Mouse (Mus musculus) intestine, postnatal 0 days (tissue): ENCODE results near the gene Jak3. TPM values are rescaled to one million over a fixed set of nuclear protein-coding genes. Genes with fewer than 3 reads are reported as not detected.

Experiments used
- ATAC-seq: fragments of 200-750 bp; cut with Nextera tagmentation; 2 replicates; pipeline ENCODE4 v1.8.0; 2017; ENCODE audit warnings: mild to moderate bottlenecking, moderate TSS enrichment, moderate library complexity
- H3K27ac ChIP-seq: fragments of 300-500 bp; sonication (generic); 2 replicates; pipeline ENCODE4 v1.5.1; 2014; ENCODE audit warnings: mild to moderate bottlenecking, low read depth, low read length, moderate library complexity
- H3K27me3 ChIP-seq: fragments of 300-500 bp; sonication (generic); replicated peaks from 2 replicates; pipeline ENCODE4 v1.6.1; 2014; ENCODE audit warnings: low read length, mixed read lengths; ENCODE audit not compliant: control insufficient read depth, insufficient read depth
- H3K36me3 ChIP-seq: fragments of 300-500 bp; sonication (generic); 2 replicates; pipeline ENCODE4 v1.6.1; 2014; ENCODE audit warnings: mild to moderate bottlenecking, moderate library complexity; ENCODE audit not compliant: control insufficient read depth, insufficient read depth
- H3K4me1 ChIP-seq: fragments of 300-500 bp; sonication (generic); replicated peaks from 2 replicates; pipeline ENCODE4 v1.6.1; 2014; ENCODE audit warnings: antibody characterized with exemption, low read length, mixed read lengths; ENCODE audit not compliant: control insufficient read depth, insufficient read depth
- H3K4me2 ChIP-seq: fragments of 300-500 bp; sonication (generic); replicated peaks from 2 replicates; pipeline ENCODE4 v1.6.1; 2014; ENCODE audit warnings: low read depth, mild to moderate bottlenecking, moderate library complexity
- H3K4me3 ChIP-seq: fragments of 300-500 bp; sonication (generic); 2 replicates; pipeline ENCODE4 v1.5.1; 2014; ENCODE audit warnings: low read depth, low read length
- H3K9ac ChIP-seq: fragments of 300-500 bp; sonication (generic); 2 replicates; pipeline ENCODE4 v1.6.1; 2014; ENCODE audit warnings: mild to moderate bottlenecking, low read depth, low read length
- H3K9me3 ChIP-seq: fragments of 300-500 bp; sonication (generic); 2 replicates; pipeline ENCODE4 v1.6.1; 2016; ENCODE audit warnings: mixed run types; ENCODE audit not compliant: control insufficient read depth
- CTCF ChIP-seq: sonication (generic); IDR thresholded peaks from 2 replicates; pipeline ENCODE4 v1.5.1; 2016; ENCODE audit warnings: low read depth, mild to moderate bottlenecking, control low read depth, antibody characterized with exemption, moderate library complexity
- WGBS: fragments of 180-500 bp; shearing (Covaris S2); extraction: QIAGEN DNeasy Blood & Tissue Kit; methylation state at CpG from one replicate; pipeline ENCODE4 v1.1.7; 2014; 5-methylcytosine and 5-hydroxymethylcytosine counted together
- polyA plus RNA-seq: library from polyadenylated mRNA; unstranded; fragments of >200 nt; fragmentation: Nextera tagmentation; extraction: Ambion mirVana; gene quantifications from 2 replicates; pipeline ENCODE4 v1.2.1, GENCODE M21; 2015

Gene Jak3
- polyA plus RNA-seq, 1 experiment from 2014 or later: 5.7 TPM

DNA sequence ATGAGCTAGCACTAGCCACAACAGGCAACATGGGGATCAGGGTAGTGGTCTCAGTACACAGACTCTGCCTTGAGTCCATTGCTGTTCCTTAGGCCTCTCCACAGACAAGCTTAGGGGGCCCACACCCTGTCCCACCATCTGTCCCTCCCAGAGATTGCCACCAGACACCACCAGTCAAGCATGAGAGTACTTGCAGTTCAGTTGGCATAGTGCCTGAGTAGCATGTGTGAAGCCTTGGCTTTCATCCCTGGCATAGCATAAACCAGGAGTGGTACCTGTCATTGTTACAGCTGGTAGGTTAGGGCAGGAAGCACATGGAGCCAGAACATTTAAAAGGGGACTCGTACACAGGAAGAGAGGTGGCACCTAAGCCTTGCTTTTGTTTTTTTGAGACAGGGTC, 16.3 kb upstream of the Jak3 start:
- Histone ChIP-seq H3K9me3 (no peaks in the 10 kb centered on the region), H3K27ac (no peak overlapping the region), H3K4me2 (no peak overlapping the region), H3K27me3 (peaks cover 35% of the 10 kb centered on the region), H3K4me3 (no peak overlapping the region), H3K36me3 (no peaks in the 10 kb centered on the region), H3K9ac (no peak overlapping the region), H3K4me1 (no peaks in the 10 kb centered on the region)
- TF ChIP-seq CTCF: no peak
- no peak for ATAC-seq
- WGBS: 68% methylated on average over 1 of the region's 1 CpGs

DNA sequence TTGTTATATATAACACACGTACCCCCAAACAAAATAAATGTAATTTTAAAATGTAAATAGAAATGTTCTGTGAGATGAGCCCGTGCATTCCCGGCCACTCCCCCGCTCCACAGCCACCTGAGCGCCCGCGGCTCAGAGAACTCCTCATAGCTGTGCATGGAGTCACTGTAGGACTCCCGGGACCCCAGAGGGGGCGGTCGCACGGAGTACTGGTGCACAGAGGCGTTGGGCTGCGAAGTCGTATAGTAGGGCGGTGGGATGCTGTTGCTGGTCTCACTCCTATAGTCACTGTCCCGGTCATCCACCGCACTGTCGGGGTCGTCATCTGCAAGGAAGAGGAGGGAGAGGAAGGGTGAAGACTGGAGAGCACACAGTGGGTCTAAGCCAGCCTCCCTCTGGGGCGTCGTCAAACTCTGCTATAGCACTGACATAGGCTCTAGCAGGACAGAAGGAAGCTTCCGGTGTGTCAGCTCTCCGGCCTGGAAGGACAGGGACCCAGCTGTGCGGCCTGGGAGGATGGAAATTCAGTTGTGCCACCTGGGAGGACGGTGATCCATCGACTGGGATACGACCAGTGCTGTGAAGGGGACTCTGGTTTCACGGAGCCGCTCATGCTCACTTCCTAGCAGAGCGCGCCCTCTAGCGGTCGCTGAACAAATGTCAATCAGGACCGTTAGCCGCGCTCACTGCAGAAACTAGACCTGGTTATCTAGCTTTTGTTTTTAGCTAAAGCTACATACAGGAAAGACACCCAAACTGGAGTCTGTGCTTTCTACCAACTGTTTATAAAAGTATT, 15.6 kb upstream of the Jak3 start:
- Histone ChIP-seq H3K4me2 (0 out of 2 replicates have a peak overlapping the region, but pooled peaks have one; percentile 24), H3K9ac (no peak overlapping the region), H3K4me1 (no peaks in the 10 kb centered on the region), H3K36me3 (no peaks in the 10 kb centered on the region), H3K4me3 (no peak overlapping the region), H3K27ac (no peak overlapping the region; the same call in 1 of the 2 replicates), H3K27me3 (peaks cover 28% of the 10 kb centered on the region), H3K9me3 (no peaks in the 10 kb centered on the region)
- peak; percentile 96 for TF ChIP-seq CTCF
- ATAC-seq: peak; percentile 17; the same call in 1 of the 2 replicates
- WGBS: 11% methylated on average over 36 of the region's 36 CpGs

DNA sequence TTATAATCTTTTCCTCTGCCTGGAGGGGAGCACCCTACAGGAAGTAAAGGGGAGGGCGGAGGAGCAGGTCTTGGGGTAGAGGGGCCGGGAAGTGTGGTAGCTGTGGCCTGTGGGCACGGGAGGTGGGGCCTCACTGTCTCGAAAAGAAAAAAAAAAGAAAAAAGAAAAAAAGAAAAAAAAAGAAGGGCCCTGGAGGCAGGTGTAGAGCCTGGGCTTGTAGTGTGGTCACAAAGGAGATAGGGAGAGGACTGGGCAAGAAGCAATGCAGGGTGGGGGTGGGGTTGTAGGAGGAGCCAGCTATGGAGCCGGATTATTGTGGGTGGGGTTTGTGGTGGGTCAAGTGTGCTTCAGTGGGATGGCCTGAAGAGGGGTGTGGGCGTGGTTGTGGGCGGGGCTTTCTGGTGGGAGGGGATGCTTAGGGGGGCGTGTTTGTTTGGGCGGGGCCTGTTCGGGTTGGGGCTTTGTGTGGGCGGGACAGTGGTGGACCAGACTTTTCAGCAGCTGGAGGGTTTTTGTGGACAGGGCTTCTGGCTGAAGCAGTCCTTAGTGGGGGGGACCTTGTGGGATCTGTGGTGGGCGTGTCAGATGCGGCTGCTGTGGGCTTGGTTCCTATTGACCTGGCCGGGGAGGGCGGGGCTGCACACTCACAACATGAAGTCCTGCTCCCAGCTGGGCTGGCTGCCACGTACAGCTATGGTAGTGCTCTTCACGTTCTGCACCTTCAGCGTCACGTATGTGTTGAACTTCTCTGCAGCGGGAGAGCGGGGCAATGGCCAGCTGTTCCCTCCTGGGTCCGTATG, 10.6 kb upstream of the Jak3 start:
- H3K27ac ChIP-seq: no peak overlapping the region
- peak overlapping the region; percentile 41 for H3K4me2 ChIP-seq
- H3K27me3 ChIP-seq: peaks cover 26% of the 10 kb centered on the region
- no peak overlapping the region for H3K9ac ChIP-seq
- WGBS: 4% methylated on average over 22 of the region's 22 CpGs
- no peaks in the 10 kb centered on the region for H3K36me3 ChIP-seq
- H3K9me3 ChIP-seq: no peaks in the 10 kb centered on the region
- ATAC-seq: peak; percentile 37
- no peak for TF ChIP-seq CTCF
- no peaks in the 10 kb centered on the region for H3K4me1 ChIP-seq
- peak overlapping the region; percentile 6; the same call in 1 of the 2 replicates for H3K4me3 ChIP-seq

DNA sequence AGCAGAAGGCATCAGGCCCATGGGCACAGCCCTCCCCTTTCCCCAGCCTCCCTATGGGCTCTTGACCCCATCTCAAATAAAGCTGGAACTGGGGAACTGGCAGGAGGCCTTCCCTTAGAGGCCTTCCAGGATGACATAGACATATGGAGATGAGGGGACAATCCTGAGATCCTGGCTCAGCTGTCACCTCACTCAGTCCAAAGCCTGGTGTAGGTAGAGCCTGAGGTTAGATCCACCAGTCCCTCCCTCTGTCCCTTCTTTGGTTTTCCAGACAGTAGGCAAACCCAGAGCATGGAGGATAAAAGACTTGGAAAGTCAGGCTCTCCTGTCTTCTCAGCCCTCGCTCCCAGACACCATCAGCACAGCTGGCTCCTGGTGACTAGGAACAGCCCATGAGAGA, 9.2 kb upstream of the Jak3 start:
- no peak for ATAC-seq
- peaks cover 31% of the 10 kb centered on the region for H3K27me3 ChIP-seq
- no peak for TF ChIP-seq CTCF
- 46% methylated on average over 1 of the region's 1 CpGs for WGBS
- H3K4me1 ChIP-seq: 0 out of 2 replicates have a peak, but pooled peaks cover 6% of the 10 kb centered on the region
- H3K9me3 ChIP-seq: no peaks in the 10 kb centered on the region
- H3K4me2 ChIP-seq: no peak overlapping the region
- H3K9ac ChIP-seq: no peak overlapping the region
- H3K4me3 ChIP-seq: no peak overlapping the region
- no peaks in the 10 kb centered on the region for H3K36me3 ChIP-seq
- H3K27ac ChIP-seq: no peak overlapping the region

DNA sequence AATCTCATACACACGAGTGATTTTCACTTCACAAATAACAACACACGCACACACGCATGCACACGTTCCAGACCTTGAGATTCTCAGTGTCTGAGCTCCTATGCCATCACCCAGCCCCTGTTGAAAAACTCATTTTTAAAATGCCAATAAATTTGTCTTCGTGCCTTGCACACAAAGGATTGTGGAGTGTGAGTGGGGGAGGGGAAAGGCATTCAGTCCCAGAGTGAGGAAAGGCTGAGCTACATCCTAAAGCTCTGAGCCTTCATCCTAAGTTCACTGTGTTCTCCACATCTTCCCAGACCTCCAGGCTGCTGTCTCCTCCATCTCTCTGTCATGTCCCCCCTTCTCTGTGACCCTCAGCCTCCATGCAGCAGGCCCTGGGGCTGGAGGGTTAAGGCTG, 8.8 kb upstream of the Jak3 start:
- H3K4me1 ChIP-seq: 0 out of 2 replicates have a peak, but pooled peaks cover 6% of the 10 kb centered on the region
- TF ChIP-seq CTCF: no peak
- H3K27ac ChIP-seq: no peak overlapping the region
- no peak overlapping the region for H3K4me2 ChIP-seq
- no peaks in the 10 kb centered on the region for H3K9me3 ChIP-seq
- no peaks in the 10 kb centered on the region for H3K36me3 ChIP-seq
- H3K27me3 ChIP-seq: peaks cover 31% of the 10 kb centered on the region
- H3K4me3 ChIP-seq: no peak overlapping the region
- WGBS: 56% methylated on average over 5 of the region's 5 CpGs
- ATAC-seq: no peak
- no peak overlapping the region for H3K9ac ChIP-seq
